Mouse (Mus musculus): ENCODE data around the gene Gm43191. TPM values are rescaled to one million over a fixed set of nuclear protein-coding genes. Genes with fewer than 3 reads are reported as not detected.

Gm43191 gene
- polyA plus RNA-seq, 1 experiment: not detected

- TF ChIP-seq POLR2A (IDR thresholded peaks at IDR 0.05; ENCODE audit: borderline replicate concordance, insufficient read depth, low read length) (no peak), CTCF (IDR thresholded peaks at IDR 0.05; ENCODE audit: borderline replicate concordance, insufficient read depth, low read depth, low read length) (no peak)
- DNase-seq: peak in 1 of 2 experiments; percentile 23
- H3K27ac ChIP-seq (ENCODE audit: insufficient read depth, low read length): peak within 1 kb of the TSS; percentile 48; the same call in 1 of the 2 replicates
- H3K27me3 ChIP-seq (ENCODE audit: control insufficient read depth, insufficient read depth, low read length): no peaks in the 10 kb centered on the region
- no peak within 1 kb of the TSS for H3K4me3 ChIP-seq (replicated peaks; ENCODE audit: insufficient read depth, low read depth, low read length)
- H3K4me1 ChIP-seq (ENCODE audit: control insufficient read depth, insufficient read depth, low read length): no peaks in the 10 kb centered on the region
- WGBS: 83% methylated on average over 10 of the region's 10 CpGs
Observed at GRCm38 (mm10) chr3:116614295-116614892, 66.7 kb downstream of the Gm43191 start, which contains the start of gene Trmt13. Trmt13 (minus strand) TSS chr3:116614587.

GRCm38 (mm10) chr3:116604570-116604969, 76.5 kb downstream of the Gm43191 start:
- peak in 1 of 2 experiments; percentile 22 for DNase-seq
- 30% methylated on average over 9 of the region's 9 CpGs for WGBS
- TF ChIP-seq POLR2A (IDR thresholded peaks at IDR 0.05; ENCODE audit: borderline replicate concordance, insufficient read depth, low read length) (no peak), CTCF (IDR thresholded peaks at IDR 0.05; ENCODE audit: borderline replicate concordance, insufficient read depth, low read depth, low read length) (no peak)

GRCm38 (mm10) chr3:116601781-116602180, 79.3 kb downstream of the Gm43191 start:
- H3K27ac ChIP-seq (ENCODE audit: insufficient read depth, low read length): no peak overlapping the region
- 56% methylated on average over 5 of the region's 5 CpGs for WGBS
- no peak for DNase-seq
- TF ChIP-seq POLR2A (IDR thresholded peaks at IDR 0.05; ENCODE audit: borderline replicate concordance, insufficient read depth, low read length) (no peak), CTCF (IDR thresholded peaks at IDR 0.05; ENCODE audit: borderline replicate concordance, insufficient read depth, low read depth, low read length) (no peak)
- H3K4me3 ChIP-seq (replicated peaks; ENCODE audit: insufficient read depth, low read depth, low read length): no peak overlapping the region
- no peaks in the 10 kb centered on the region for H3K27me3 ChIP-seq (ENCODE audit: control insufficient read depth, insufficient read depth, low read length)
- H3K4me1 ChIP-seq (ENCODE audit: control insufficient read depth, insufficient read depth, low read length): no peaks in the 10 kb centered on the region

More at GRCm38 (mm10) chr3:116604570-116604969, 76.5 kb downstream of the Gm43191 start:
- H3K27ac ChIP-seq (ENCODE audit: insufficient read depth, low read length): no peak overlapping the region
- H3K27me3 ChIP-seq (ENCODE audit: control insufficient read depth, insufficient read depth, low read length): no peaks in the 10 kb centered on the region
- H3K4me3 ChIP-seq (replicated peaks; ENCODE audit: insufficient read depth, low read depth, low read length): no peak overlapping the region
- H3K4me1 ChIP-seq (ENCODE audit: control insufficient read depth, insufficient read depth, low read length): no peaks in the 10 kb centered on the region

GRCm38 (mm10) chr3:116601005-116601404, 80.1 kb downstream of the Gm43191 start:
- DNase-seq: no peak
- H3K4me3 ChIP-seq (replicated peaks; ENCODE audit: insufficient read depth, low read depth, low read length): no peak overlapping the region
- 91% methylated on average over 5 of the region's 5 CpGs for WGBS
- no peaks in the 10 kb centered on the region for H3K4me1 ChIP-seq (ENCODE audit: control insufficient read depth, insufficient read depth, low read length)
- no peak overlapping the region for H3K27ac ChIP-seq (ENCODE audit: insufficient read depth, low read length)
- no peaks in the 10 kb centered on the region for H3K27me3 ChIP-seq (ENCODE audit: control insufficient read depth, insufficient read depth, low read length)
- TF ChIP-seq POLR2A (IDR thresholded peaks at IDR 0.05; ENCODE audit: borderline replicate concordance, insufficient read depth, low read length): no peak

- 77% methylated on average over 2 of the region's 2 CpGs for WGBS
Observed at GRCm38 (mm10) chr3:116599705-116600104, 81.4 kb downstream of the Gm43191 start.

GRCm38 (mm10) chr3:116595603-116595991, 85.5 kb downstream of the Gm43191 start:
- 7% methylated on average over 10 of the region's 10 CpGs for WGBS
- Histone ChIP-seq H3K27ac (ENCODE audit: insufficient read depth, low read length) (no peak overlapping the region), H3K27me3 (ENCODE audit: control insufficient read depth, insufficient read depth, low read length) (no peaks in the 10 kb centered on the region), H3K4me1 (ENCODE audit: control insufficient read depth, insufficient read depth, low read length) (no peaks in the 10 kb centered on the region), H3K4me3 (replicated peaks; ENCODE audit: insufficient read depth, low read depth, low read length) (peak overlapping the region; percentile 76)
- DNase-seq: no peak
- TF ChIP-seq POLR2A (IDR thresholded peaks at IDR 0.05; ENCODE audit: borderline replicate concordance, insufficient read depth, low read length): no peak
- no peak for TF ChIP-seq CTCF (IDR thresholded peaks at IDR 0.05; ENCODE audit: borderline replicate concordance, insufficient read depth, low read depth, low read length)

More at GRCm38 (mm10) chr3:116599705-116600104, 81.4 kb downstream of the Gm43191 start:
- Histone ChIP-seq H3K4me1 (ENCODE audit: control insufficient read depth, insufficient read depth, low read length) (no peaks in the 10 kb centered on the region), H3K27me3 (ENCODE audit: control insufficient read depth, insufficient read depth, low read length) (no peaks in the 10 kb centered on the region), H3K4me3 (replicated peaks; ENCODE audit: insufficient read depth, low read depth, low read length) (no peak overlapping the region), H3K27ac (ENCODE audit: insufficient read depth, low read length) (no peak overlapping the region)
- TF ChIP-seq CTCF (IDR thresholded peaks at IDR 0.05; ENCODE audit: borderline replicate concordance, insufficient read depth, low read depth, low read length) (no peak), POLR2A (IDR thresholded peaks at IDR 0.05; ENCODE audit: borderline replicate concordance, insufficient read depth, low read length) (no peak)
- DNase-seq: no peak

DNA sequence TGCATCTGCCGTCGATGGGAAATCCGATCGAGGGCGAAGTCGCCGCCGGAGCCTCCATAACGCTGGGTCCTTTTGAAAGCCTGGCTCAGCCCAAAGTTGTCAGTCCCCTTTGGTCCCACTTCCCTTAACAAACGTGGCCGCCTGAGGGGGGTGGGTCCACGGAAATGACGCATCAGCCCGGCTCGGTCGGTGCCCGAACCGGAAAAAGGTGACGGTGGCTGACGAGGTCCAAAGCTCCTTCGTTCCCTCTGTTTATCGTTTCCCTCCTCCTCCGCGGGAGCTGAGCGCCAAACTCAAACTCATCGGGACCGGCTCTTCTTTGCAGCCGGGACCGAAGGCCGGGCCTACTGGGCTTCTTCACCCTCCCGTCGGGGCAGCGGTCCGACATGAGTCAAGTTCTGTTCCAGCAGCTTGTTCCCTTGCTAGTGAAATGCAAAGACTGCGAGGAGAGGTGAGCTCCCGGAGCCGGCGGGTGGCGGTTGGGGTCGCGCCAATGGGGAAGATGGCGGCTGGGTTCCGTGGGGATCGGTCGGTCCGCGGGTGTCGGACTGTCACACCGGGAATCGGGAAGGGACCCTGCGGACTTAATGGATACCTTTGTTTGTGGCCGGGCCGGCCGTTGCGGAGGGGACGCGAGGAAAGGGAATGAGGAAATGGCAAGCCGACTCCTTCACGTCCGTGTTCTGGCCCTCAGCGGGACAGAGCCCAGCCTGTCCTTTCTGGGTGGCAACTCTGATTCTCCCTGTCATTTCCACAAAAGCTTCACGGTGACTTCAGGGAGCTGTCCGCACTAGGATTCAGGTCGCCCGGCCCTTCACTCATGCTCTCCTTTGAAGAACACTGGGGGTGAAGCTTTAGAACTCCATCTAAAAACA, 86.1 kb downstream of the Gm43191 start, which contains the start of gene Sass6:
Gene Sass6 (plus strand): TSS at position 255 of the 875 bp plus-strand sequence.
- TF ChIP-seq POLR2A (IDR thresholded peaks at IDR 0.05; ENCODE audit: borderline replicate concordance, insufficient read depth, low read length) (peak; percentile 53; the same call in 1 of the 2 replicates), CTCF (IDR thresholded peaks at IDR 0.05; ENCODE audit: borderline replicate concordance, insufficient read depth, low read depth, low read length) (no peak)
- no peaks in the 10 kb centered on the region for H3K4me1 ChIP-seq (ENCODE audit: control insufficient read depth, insufficient read depth, low read length)
- H3K4me3 ChIP-seq (replicated peaks; ENCODE audit: insufficient read depth, low read depth, low read length): peak within 1 kb of the TSS; percentile 76
- H3K27me3 ChIP-seq (ENCODE audit: control insufficient read depth, insufficient read depth, low read length): no peaks in the 10 kb centered on the region
- under 1% methylated on average over 65 of the region's 65 CpGs for WGBS
- DNase-seq: peak; percentile 97 to 99
- H3K27ac ChIP-seq (ENCODE audit: insufficient read depth, low read length): peak within 1 kb of the TSS; percentile 14

All from cerebellum, adult 2 months (tissue).